Mouse (Mus musculus): Measurements from ENCODE around the gene Rasl11b.

DNA sequence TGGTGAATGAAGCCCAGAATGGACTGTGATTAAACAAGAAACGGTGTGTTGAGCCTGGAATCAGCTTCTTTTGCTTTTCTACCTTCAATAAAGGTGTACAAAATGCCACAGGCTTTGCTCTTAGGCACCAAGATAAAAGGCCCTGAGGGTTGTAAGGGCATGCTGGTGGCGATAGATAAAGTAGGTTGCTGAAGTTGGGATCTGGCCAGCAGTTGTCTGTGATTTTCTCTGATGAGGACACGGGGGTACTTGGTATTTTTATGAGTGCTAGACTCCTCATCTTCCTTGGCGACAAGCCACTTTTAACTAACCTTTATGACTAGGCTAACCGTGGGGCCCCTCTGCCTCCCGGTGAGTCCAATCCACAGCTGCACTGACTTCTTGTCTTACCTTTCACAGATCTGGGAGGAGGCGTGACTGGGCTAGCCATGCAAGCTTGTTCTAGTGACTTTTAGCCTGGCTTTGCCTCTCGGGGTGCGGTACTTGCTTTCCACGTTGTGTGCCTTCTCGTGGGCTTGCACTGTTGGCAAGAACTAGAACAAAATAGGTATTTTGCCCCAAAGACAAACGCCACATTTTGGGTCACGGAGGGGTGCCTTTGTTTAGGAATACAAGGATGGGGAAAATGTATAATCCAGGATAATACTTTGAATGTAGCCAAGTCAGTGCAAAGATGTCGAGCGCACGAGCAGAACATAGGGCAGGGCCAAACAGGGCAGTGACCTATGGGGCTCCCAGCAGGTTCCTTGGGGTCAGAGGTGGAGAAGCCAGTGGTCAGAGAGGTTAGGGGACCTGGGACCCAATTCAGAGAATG, 852 bp upstream of the Rasl11b start:
- TF ChIP-seq CTCF (IDR thresholded peaks at IDR 0.05; ENCODE audit: low read depth, low read length) (no peak), POLR2A (IDR thresholded peaks at IDR 0.05; ENCODE audit: extremely low read depth, insufficient read depth, low read length) (no peak)

Measured in liver, adult 2 months (tissue).